Mouse (Mus musculus) CH12.LX (cell line): ENCODE measurements around the gene Trim47. TPM values are rescaled to one million over a fixed set of nuclear protein-coding genes. Genes with fewer than 3 reads are reported as not detected.

Experiments
- DNase-seq: peaks from one replicate; pipeline ENCODE4 v3.0.0-alpha.2; 2013; ENCODE audit errors: extremely low read depth
- H3K27ac ChIP-seq: 2 replicates; pipeline ENCODE4 v1.5.1; 2012; ENCODE audit warnings: low read depth, mild to moderate bottlenecking, control low read depth, moderate library complexity; ENCODE audit not compliant: insufficient read depth
- H3K27me3 ChIP-seq: replicated peaks from 2 replicates; pipeline ENCODE3; 2012; ENCODE audit warnings: inconsistent platforms
- H3K36me3 ChIP-seq, 2 experiments: replicated peaks in 1 of 2; 2 replicates each; pipeline versions ENCODE3 to v1.6.1; 2012; ENCODE audit warnings: inconsistent platforms in 1 of 2, low read length in 1 of 2, mild to moderate bottlenecking in 1 of 2, mixed read lengths in 1 of 2, moderate library complexity in 1 of 2; ENCODE audit not compliant: control insufficient read depth in 1 of 2, insufficient read depth in 1 of 2
- H3K4me1 ChIP-seq, 2 experiments: 2 replicates each; pipeline ENCODE4 v1.6.1; 2012; ENCODE audit warnings: inconsistent platforms in 1 of 2, moderate library complexity in 1 of 2; ENCODE audit not compliant: insufficient read depth in 2 of 2, control insufficient read depth in 1 of 2
- H3K4me2 ChIP-seq: 2 replicates; pipeline ENCODE4 v1.6.1; 2012; ENCODE audit warnings: low read depth, mild to moderate bottlenecking, control low read depth; ENCODE audit not compliant: poor library complexity, insufficient read depth, severe bottlenecking
- H3K4me3 ChIP-seq, 3 experiments: fragments of 150-350 bp in 1 of 3; sonication (generic) in 1 of 3; replicated peaks in 1 of 3; 2 replicates each; pipeline versions ENCODE3 to v1.5.1; 2011 to 2012; ENCODE audit warnings: low read depth in 2 of 3, low read length in 2 of 3, mild to moderate bottlenecking in 2 of 3, moderate library complexity in 2 of 3, control low read depth in 1 of 3, improper control_type of control experiment in 1 of 3, inconsistent platforms in 1 of 3, mixed read lengths in 1 of 3; ENCODE audit not compliant: poor library complexity in 1 of 3
- H3K79me2 ChIP-seq: replicated peaks from 2 replicates; pipeline ENCODE4 v1.6.1; 2012; ENCODE audit warnings: mild to moderate bottlenecking, moderate library complexity; ENCODE audit not compliant: control insufficient read depth, poor library complexity, insufficient read depth, severe bottlenecking; ENCODE audit errors: extremely low read depth
- H3K9ac ChIP-seq: 2 replicates; pipeline ENCODE4 v1.6.1; 2012; ENCODE audit warnings: low read depth, mild to moderate bottlenecking, control low read depth, moderate library complexity; ENCODE audit not compliant: insufficient read depth
- H3K9me3 ChIP-seq: replicated peaks from 2 replicates; pipeline ENCODE3; 2012; ENCODE audit warnings: low read length, inconsistent platforms, mixed read lengths
- BHLHE40 ChIP-seq: IDR thresholded peaks from 2 replicates; pipeline ENCODE4 v1.6.1; 2011; ENCODE audit warnings: mild to moderate bottlenecking, low read depth, low read length, improper control_type of control experiment
- CHD2 ChIP-seq: IDR thresholded peaks from 2 replicates; pipeline ENCODE4 v1.6.1; 2011; ENCODE audit warnings: low read length, improper control_type of control experiment
- E2F4 ChIP-seq: IDR thresholded peaks from 2 replicates; pipeline ENCODE4 v1.6.1; 2011; ENCODE audit warnings: low read depth, low read length, improper control_type of control experiment; ENCODE audit not compliant: insufficient replicate concordance
- ELF1 ChIP-seq: IDR thresholded peaks from 2 replicates; pipeline ENCODE4 v1.6.1; 2014; ENCODE audit warnings: low read depth, mild to moderate bottlenecking, inconsistent platforms, low read length, improper control_type of control experiment
- ETS1 ChIP-seq: conservative IDR thresholded peaks from 2 replicates; pipeline ENCODE4 v1.6.1; 2012; ENCODE audit warnings: low read depth, mild to moderate bottlenecking, inconsistent platforms, low read length, improper control_type of control experiment, moderate library complexity
- GABPA ChIP-seq: IDR thresholded peaks from 2 replicates; pipeline ENCODE4 v1.6.1; 2012; ENCODE audit warnings: low read depth, low read length, improper control_type of control experiment, inconsistent platforms; ENCODE audit not compliant: insufficient replicate concordance
- HCFC1 ChIP-seq: IDR thresholded peaks from 2 replicates; pipeline ENCODE4 v1.6.1; 2012; ENCODE audit warnings: low read depth, mild to moderate bottlenecking, inconsistent platforms, low read length, improper control_type of control experiment
- JUN ChIP-seq: IDR thresholded peaks from 2 replicates; pipeline ENCODE4 v1.6.1; 2011; ENCODE audit warnings: low read depth, mild to moderate bottlenecking, low read length, improper control_type of control experiment, moderate library complexity; ENCODE audit not compliant: insufficient read depth
- KAT2A ChIP-seq: IDR thresholded peaks from 2 replicates; pipeline ENCODE4 v1.6.1; 2012; ENCODE audit warnings: low read length, improper control_type of control experiment, inconsistent platforms; ENCODE audit not compliant: insufficient replicate concordance
- MAFK ChIP-seq: IDR thresholded peaks from 2 replicates; pipeline ENCODE4 v1.6.1; 2011; ENCODE audit warnings: low read length, improper control_type of control experiment; ENCODE audit not compliant: insufficient replicate concordance
- MAX ChIP-seq: IDR thresholded peaks from 2 replicates; pipeline ENCODE4 v1.6.1; 2011; ENCODE audit warnings: low read length, improper control_type of control experiment
- MEF2A ChIP-seq: IDR thresholded peaks from 2 replicates; pipeline ENCODE4 v1.6.1; 2014; ENCODE audit warnings: low read depth, mild to moderate bottlenecking, inconsistent platforms, low read length, improper control_type of control experiment, borderline replicate concordance
- MXI1 ChIP-seq: IDR thresholded peaks from 2 replicates; pipeline ENCODE4 v1.6.1; 2011; ENCODE audit warnings: mild to moderate bottlenecking, low read depth, low read length, improper control_type of control experiment
- MYC ChIP-seq: IDR thresholded peaks from 2 replicates; pipeline ENCODE4 v1.6.1; 2011; ENCODE audit warnings: low read depth, mild to moderate bottlenecking, improper control_type of control experiment, low read length
- NRF1 ChIP-seq: IDR thresholded peaks from 2 replicates; pipeline ENCODE4 v1.6.1; 2014; ENCODE audit warnings: low read depth, mild to moderate bottlenecking, inconsistent platforms, low read length, improper control_type of control experiment, moderate library complexity
- PAX5 ChIP-seq: IDR thresholded peaks from 2 replicates; pipeline ENCODE4 v1.6.1; 2012; ENCODE audit warnings: low read length, inconsistent platforms, mixed read lengths
- POLR2A ChIP-seq: IDR thresholded peaks from 2 replicates; pipeline ENCODE4 v1.6.1; 2011; ENCODE audit warnings: low read depth, mild to moderate bottlenecking, improper control_type of control experiment, low read length
- RAD21 ChIP-seq: IDR thresholded peaks from 2 replicates; pipeline ENCODE4 v1.6.1; 2011; ENCODE audit warnings: low read depth, mild to moderate bottlenecking, low read length, improper control_type of control experiment, moderate library complexity
- RCOR1 ChIP-seq: conservative IDR thresholded peaks from 2 replicates; pipeline ENCODE4 v1.6.1; 2012; ENCODE audit warnings: low read depth, mild to moderate bottlenecking, inconsistent platforms, low read length, improper control_type of control experiment
- SIN3A ChIP-seq: IDR thresholded peaks from 2 replicates; pipeline ENCODE4 v1.6.1; 2012; ENCODE audit warnings: low read length, improper control_type of control experiment, inconsistent platforms
- TBP ChIP-seq: conservative IDR thresholded peaks from 2 replicates; pipeline ENCODE4 v1.6.1; 2011; ENCODE audit warnings: low read depth, low read length, improper control_type of control experiment
- USF1 ChIP-seq: IDR thresholded peaks from 2 replicates; pipeline ENCODE4 v1.6.1; 2014; ENCODE audit warnings: low read depth, mild to moderate bottlenecking, inconsistent platforms, low read length, improper control_type of control experiment
- USF2 ChIP-seq: conservative IDR thresholded peaks from 2 replicates; pipeline ENCODE4 v1.6.1; 2011; ENCODE audit warnings: low read depth, low read length, improper control_type of control experiment
- ZC3H11A ChIP-seq: IDR thresholded peaks from 2 replicates; pipeline ENCODE4 v1.6.1; 2012; ENCODE audit warnings: low read depth, mild to moderate bottlenecking, inconsistent platforms, low read length, improper control_type of control experiment
- ZKSCAN1 ChIP-seq: IDR thresholded peaks from 2 replicates; pipeline ENCODE4 v1.6.1; 2012; ENCODE audit warnings: low read depth, inconsistent platforms, low read length, improper control_type of control experiment, borderline replicate concordance
- dilution Hi-C: fragments of 300-500 bp; cut with MboI; formaldehyde crosslinking; loops from 2 replicates; pipeline ENCODE4 v1.14.3; 2020; ENCODE audit warnings: low sequenced_read_pairs; ENCODE audit not compliant: extremely low pct_unique_long_range_greater_than_20kb, extremely low pct_ligation_motif_present
- in situ Hi-C: fragments of 300-500 bp; cut with MboI; formaldehyde crosslinking; loops from 3 replicates; pipeline ENCODE4 v1.14.3; 2019; ENCODE audit warnings: low sequenced_read_pairs, low pct_ligation_motif_present, low pct_unique_long_range_greater_than_20kb, mixed read lengths
- polyA plus RNA-seq: library from polyadenylated mRNA; unstranded; fragments of >175 nt; gene quantifications from 2 replicates; pipeline ENCODE4 v1.2.1, GENCODE M21; 2012; ENCODE audit warnings: low read depth; ENCODE audit not compliant: insufficient read length
- total RNA-seq, 2 experiments: library from RNA; depleted of rRNA; stranded (reverse); fragments of 300-350 nt in 1 of 2; fragments of >200 nt in 1 of 2; gene quantifications; 2 replicates each; pipeline ENCODE4 v1.2.3; 2012 to 2014

Gene Trim47
- total and polyA plus RNA-seq, 3 experiments = 0.21 to 0.38 TPM; not detected in 1

DNA sequence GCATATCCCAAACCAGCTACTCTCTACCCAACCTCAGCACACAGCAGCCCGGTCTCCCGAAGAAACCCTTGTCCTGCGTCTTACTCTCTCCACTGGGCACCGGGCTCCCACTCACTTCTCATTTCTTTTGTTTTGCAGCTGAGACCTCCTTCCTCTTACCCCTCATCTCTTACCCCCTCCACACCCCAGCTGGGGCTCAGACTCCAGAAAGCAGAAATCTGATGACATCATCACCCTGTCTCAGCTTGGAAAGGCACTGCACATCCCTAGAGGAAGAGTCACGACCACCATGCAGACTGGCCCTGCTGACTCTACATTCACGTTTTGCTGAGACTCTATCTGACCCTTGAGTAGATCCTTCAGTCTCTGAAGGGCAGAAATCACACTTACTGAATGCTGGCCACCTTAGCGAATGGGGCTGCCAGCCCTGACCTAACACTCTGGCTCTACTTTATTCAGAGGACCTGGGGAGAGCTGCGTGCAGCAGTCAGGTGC lies 3.0 kb upstream of the Trim47 start:
- peak overlapping the region; percentile 31 for H3K4me2 ChIP-seq
- peaks cover 42 to 71% of the 10 kb centered on the region in 2 experiments for H3K36me3 ChIP-seq
- H3K79me2 ChIP-seq = no peaks in the 10 kb centered on the region
- H3K9ac ChIP-seq = no peak overlapping the region
- no peak overlapping the region for H3K27ac ChIP-seq
- in situ Hi-C loops (loop anchor here (5.0 kb wide), 1 partner anchor 43 kb away; the partner anchor contains the start of gene Wbp2), dilution Hi-C loops (no loop called here)
- peaks cover 6 to 16% of the 10 kb centered on the region in 2 experiments for H3K4me1 ChIP-seq
- DNase-seq = no peak
- H3K4me3 ChIP-seq = peak overlapping the region; percentile 24 to 61 (median 53)
- H3K27me3 ChIP-seq = no peaks in the 10 kb centered on the region
- peaks cover 8% of the 10 kb centered on the region for H3K9me3 ChIP-seq
- TF ChIP-seq GABPA (no peak), KAT2A (no peak), ZKSCAN1 (no peak), USF1 (no peak), BHLHE40 (no peak), MYC (no peak), MAX (no peak), SIN3A (no peak)

DNA sequence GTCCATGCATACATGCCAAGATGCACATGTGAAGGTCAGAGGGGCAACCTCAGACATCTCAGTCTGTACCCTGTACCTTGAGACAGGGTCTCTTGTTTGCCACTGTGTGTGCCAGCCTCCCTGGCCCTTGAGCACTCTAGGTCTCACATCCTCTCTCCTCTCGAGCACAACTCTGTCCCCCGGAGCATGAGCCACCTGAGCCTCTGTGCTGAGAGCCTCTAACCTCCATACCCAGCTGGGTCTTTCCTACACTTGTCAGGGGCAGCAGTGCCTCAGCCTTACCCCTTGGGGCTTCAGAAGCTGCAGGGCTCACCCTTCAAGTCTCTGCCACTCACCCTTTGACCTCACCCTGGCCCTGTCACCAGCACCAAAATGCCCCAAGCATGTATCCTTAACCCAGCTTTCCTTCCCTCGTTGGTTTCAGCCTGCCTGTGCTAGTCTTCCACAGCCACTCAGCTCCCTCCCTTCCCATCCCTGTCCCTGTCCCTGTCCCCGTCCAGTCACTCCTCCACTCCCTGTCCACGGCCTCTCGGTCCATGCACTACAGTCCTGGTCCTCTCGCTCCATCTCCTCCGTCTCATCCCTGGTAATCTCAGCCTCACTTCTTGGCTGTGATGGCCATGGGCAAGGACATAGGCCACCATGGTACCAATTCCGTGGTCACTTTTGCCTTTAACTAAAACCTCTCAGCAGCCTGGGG lies 2.2 kb upstream of the Trim47 start:
- in situ Hi-C loops = no loop called here
- DNase-seq = no peak
- Histone ChIP-seq H3K4me1 (peaks cover 6 to 16% of the 10 kb centered on the region in 2 experiments), H3K9ac (no peak overlapping the region), H3K27ac (no peak overlapping the region), H3K4me3 (no peak overlapping the region), H3K36me3 (peaks cover 34 to 63% of the 10 kb centered on the region in 2 experiments), H3K9me3 (peaks cover 8% of the 10 kb centered on the region), H3K4me2 (no peak overlapping the region), H3K79me2 (no peaks in the 10 kb centered on the region), H3K27me3 (no peaks in the 10 kb centered on the region)
- dilution Hi-C loops = no loop called here
- no peak for TF ChIP-seq E2F4

DNA sequence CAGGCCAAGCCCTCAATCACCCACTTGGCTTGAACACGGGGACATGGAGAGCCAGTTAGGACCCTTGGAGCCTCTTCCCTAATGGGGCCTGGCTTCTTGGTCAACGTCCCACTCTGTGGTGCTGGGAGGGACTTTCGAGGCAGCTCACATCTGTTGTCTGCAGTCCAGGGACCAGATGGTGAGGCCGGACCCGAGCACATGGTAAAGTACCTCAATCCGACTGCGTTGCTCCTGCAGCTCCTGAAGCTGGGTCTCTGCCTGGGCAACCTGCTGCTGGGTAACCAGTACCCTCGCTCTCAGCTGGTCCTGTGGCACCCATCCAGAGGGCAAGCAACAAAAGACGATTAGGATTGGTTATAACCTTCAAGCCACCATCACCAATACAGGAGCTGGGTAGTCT lies 976 bp upstream of the Trim47 start:
- TF ChIP-seq MEF2A = no peak
- TF ChIP-seq TBP = no peak
- TF ChIP-seq ELF1 = no peak
- no peak for TF ChIP-seq MXI1
- no peak for TF ChIP-seq NRF1
- no peak for TF ChIP-seq RCOR1
- TF ChIP-seq USF2 = no peak
- TF ChIP-seq JUN = no peak
- no peak for TF ChIP-seq POLR2A
- TF ChIP-seq PAX5 = no peak
- TF ChIP-seq RAD21 = no peak
- TF ChIP-seq HCFC1 = no peak
- no peak for TF ChIP-seq MAFK
- TF ChIP-seq ZC3H11A = no peak
- no peak for TF ChIP-seq ETS1
- no peak for TF ChIP-seq USF1
- TF ChIP-seq CHD2 = no peak
- no peak for TF ChIP-seq KAT2A
- TF ChIP-seq, all 38 proteins: peak for 0
- H3K4me1 ChIP-seq = peaks cover 6 to 11% of the 10 kb centered on the region in 2 experiments; a peak in 3 of 4 replicates
- in situ Hi-C loops (no loop called here), dilution Hi-C loops (no loop called here)
- H3K4me2 ChIP-seq = no peak overlapping the region
- no peak overlapping the region for H3K9ac ChIP-seq
- peaks cover 8% of the 10 kb centered on the region for H3K9me3 ChIP-seq
- DNase-seq = no peak
- H3K36me3 ChIP-seq = peaks cover 27 to 54% of the 10 kb centered on the region in 2 experiments
- H3K27me3 ChIP-seq = no peaks in the 10 kb centered on the region
- no peaks in the 10 kb centered on the region for H3K79me2 ChIP-seq
- no peak overlapping the region for H3K27ac ChIP-seq
- no peak overlapping the region for H3K4me3 ChIP-seq
